Mouse (Mus musculus) heart, embryonic 14.5 days (tissue): ENCODE measurements around the gene Negr1. TPM values are rescaled to one million over a fixed set of nuclear protein-coding genes. Genes with fewer than 3 reads are reported as not detected.

ENCODE experiments used
- ATAC-seq: fragments of 200-750 bp; cut with Nextera tagmentation; 2 replicates; pipeline ENCODE4 v1.8.0; 2017; ENCODE audit warnings: low read depth, moderate TSS enrichment; ENCODE audit not compliant: insufficient number of reproducible peaks, insufficient read depth, low FRiP score
- H3K27ac ChIP-seq, 2 experiments: fragments of 200-500 bp in 1 of 2; fragments of 300-500 bp in 1 of 2; sonication (generic) in 1 of 2; replicated peaks in 1 of 2; 2 replicates each; pipeline ENCODE4 v1.5.1; 2012 to 2014; ENCODE audit warnings: low read depth in 2 of 2, low read length in 2 of 2, control low read depth in 1 of 2, mild to moderate bottlenecking in 1 of 2, mixed read lengths in 1 of 2; ENCODE audit not compliant: control insufficient read depth in 1 of 2, insufficient read depth in 1 of 2
- H3K27me3 ChIP-seq: fragments of 300-500 bp; sonication (generic); 2 replicates; pipeline ENCODE4 v1.6.1; 2014; ENCODE audit warnings: mild to moderate bottlenecking, low read length, control low read depth; ENCODE audit not compliant: control insufficient read depth, insufficient read depth
- H3K36me3 ChIP-seq: fragments of 300-500 bp; sonication (generic); 2 replicates; pipeline ENCODE4 v1.6.1; 2014; ENCODE audit warnings: mild to moderate bottlenecking, control low read depth, low read length, mixed read lengths; ENCODE audit not compliant: control insufficient read depth, insufficient read depth
- H3K4me1 ChIP-seq, 2 experiments: fragments of 200-500 bp in 1 of 2; fragments of 300-500 bp in 1 of 2; sonication (generic) in 1 of 2; 2 replicates each; pipeline ENCODE4 v1.6.1; 2012 to 2014; ENCODE audit warnings: low read length in 2 of 2, control low read depth in 1 of 2, mixed read lengths in 1 of 2; ENCODE audit not compliant: control insufficient read depth in 2 of 2, insufficient read depth in 2 of 2
- H3K4me2 ChIP-seq: fragments of 300-500 bp; sonication (generic); 2 replicates; pipeline ENCODE4 v1.6.1; 2014; ENCODE audit warnings: mild to moderate bottlenecking, low read length
- H3K4me3 ChIP-seq, 2 experiments: fragments of 200-500 bp in 1 of 2; fragments of 300-500 bp in 1 of 2; sonication (generic) in 1 of 2; 2 replicates each; pipeline ENCODE4 v1.5.1; 2012 to 2014; ENCODE audit warnings: low read length in 2 of 2, mild to moderate bottlenecking in 2 of 2, control low read depth in 1 of 2, low read depth in 1 of 2, moderate library complexity in 1 of 2; ENCODE audit not compliant: control insufficient read depth in 1 of 2, insufficient read depth in 1 of 2
- H3K9ac ChIP-seq: fragments of 300-500 bp; sonication (generic); 2 replicates; pipeline ENCODE4 v1.6.1; 2014; ENCODE audit warnings: mild to moderate bottlenecking, low read length
- H3K9me3 ChIP-seq: fragments of 300-500 bp; sonication (generic); 2 replicates; pipeline ENCODE4 v1.6.1; 2016; ENCODE audit warnings: low read length, control low read depth; ENCODE audit not compliant: control insufficient read depth
- WGBS: fragments of 180-500 bp; shearing (Covaris S2); extraction: QIAGEN DNeasy Blood & Tissue Kit; methylation state at CpG from one replicate; pipeline ENCODE4 v1.1.7; 2014; 5-methylcytosine and 5-hydroxymethylcytosine counted together
- polyA plus RNA-seq: library from polyadenylated mRNA; unstranded; fragments of >200 nt; fragmentation: Nextera tagmentation; extraction: Ambion mirVana; gene quantifications from 2 replicates; pipeline ENCODE4 v1.2.1, GENCODE M21; 2014

Gene Negr1
- polyA plus RNA-seq, 1 experiment from 2014 or later, result 2.4 TPM

DNA sequence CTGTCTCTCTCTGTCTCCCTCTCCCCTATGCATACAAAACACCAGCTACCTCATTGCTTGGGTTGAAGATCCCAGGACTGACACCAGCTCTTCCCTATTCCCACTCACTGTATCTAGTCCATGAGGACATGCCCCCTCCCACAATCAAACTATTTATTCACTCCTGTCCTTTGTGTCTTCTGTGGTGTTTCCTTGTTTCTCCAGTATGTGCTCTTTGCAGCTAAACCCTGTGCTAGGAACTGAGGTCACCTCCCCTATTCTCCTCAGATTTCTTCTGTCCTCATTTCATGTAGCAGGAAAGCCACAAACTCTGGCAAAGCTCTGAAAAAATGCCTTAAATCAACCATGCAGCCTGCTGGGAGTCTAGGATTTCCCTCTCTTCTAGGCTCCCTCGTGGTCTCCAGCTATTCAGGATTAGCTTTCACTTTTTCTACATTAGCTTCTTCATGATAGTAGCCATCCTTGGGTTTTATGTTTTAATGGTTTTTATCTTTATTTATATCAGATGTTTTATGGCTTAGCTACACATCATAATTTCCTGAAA, 222.8 kb downstream of the Negr1 start:
- H3K4me2 ChIP-seq, result no peak overlapping the region
- ATAC-seq, result no peak
- no peaks in the 10 kb centered on the region for H3K27me3 ChIP-seq
- H3K4me1 ChIP-seq, result no peaks in the 10 kb centered on the region
- no peak overlapping the region for H3K4me3 ChIP-seq
- no peaks in the 10 kb centered on the region for H3K36me3 ChIP-seq
- 47% methylated on average over 1 of the region's 1 CpGs for WGBS
- H3K9ac ChIP-seq, result no peak overlapping the region
- no peaks in the 10 kb centered on the region for H3K9me3 ChIP-seq
- no peak overlapping the region for H3K27ac ChIP-seq

DNA sequence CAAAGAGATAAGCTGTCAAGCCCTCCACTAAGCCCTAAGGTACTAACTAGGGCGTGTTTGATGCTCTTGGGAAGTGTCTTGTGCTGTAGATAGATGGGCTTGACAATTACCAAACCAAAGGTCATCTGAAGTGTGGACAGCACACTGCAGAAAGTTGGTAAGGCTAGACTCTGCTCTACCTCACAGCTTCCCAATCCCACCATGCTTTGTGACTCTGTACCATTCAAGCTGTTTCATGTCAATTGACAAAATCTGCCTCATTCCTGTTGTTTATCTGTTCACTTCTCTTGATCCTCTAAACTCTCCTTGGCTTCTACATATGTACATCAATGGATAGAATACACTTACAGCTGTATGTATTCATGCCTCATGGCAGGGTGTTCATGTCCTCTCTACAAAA, 224.8 kb downstream of the Negr1 start:
- no peaks in the 10 kb centered on the region for H3K36me3 ChIP-seq
- 42% methylated on average over 1 of the region's 1 CpGs for WGBS
- no peak overlapping the region for H3K9ac ChIP-seq
- ATAC-seq, result no peak
- H3K4me2 ChIP-seq, result no peak overlapping the region
- no peak overlapping the region for H3K4me3 ChIP-seq
- H3K27me3 ChIP-seq, result no peaks in the 10 kb centered on the region
- no peaks in the 10 kb centered on the region for H3K9me3 ChIP-seq
- H3K4me1 ChIP-seq, result no peaks in the 10 kb centered on the region
- H3K27ac ChIP-seq, result no peak overlapping the region

- Histone ChIP-seq H3K9ac (no peak overlapping the region), H3K36me3 (no peaks in the 10 kb centered on the region), H3K4me3 (no peak overlapping the region), H3K4me1 (no peaks in the 10 kb centered on the region), H3K27me3 (no peaks in the 10 kb centered on the region), H3K27ac (no peak overlapping the region), H3K4me2 (no peak overlapping the region), H3K9me3 (no peaks in the 10 kb centered on the region)
- ATAC-seq, result no peak
Measured at GRCm38 (mm10) chr3:156791234-156791633, 229.6 kb downstream of the Negr1 start.

DNA sequence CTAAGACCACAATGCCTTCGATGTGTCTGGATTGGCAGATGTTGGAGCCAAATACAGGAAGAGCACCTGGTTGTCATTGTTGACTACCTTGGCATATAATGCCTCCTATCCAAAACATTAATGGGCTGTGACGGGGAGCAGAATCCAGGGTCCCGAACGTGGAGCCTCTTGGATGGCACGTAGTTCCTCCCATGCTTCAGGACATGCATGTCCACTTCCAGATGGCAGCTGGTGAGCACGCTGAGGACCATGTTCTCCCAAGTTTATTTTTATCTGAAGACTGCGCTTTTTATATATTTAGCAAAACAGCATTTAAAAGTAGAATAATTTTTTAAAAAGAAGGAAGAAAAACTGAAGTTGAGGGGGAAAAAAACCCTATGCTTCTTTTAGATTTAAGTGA, 231.1 kb downstream of the Negr1 start:
- Histone ChIP-seq H3K4me1 (no peaks in the 10 kb centered on the region), H3K27me3 (no peaks in the 10 kb centered on the region), H3K36me3 (no peaks in the 10 kb centered on the region), H3K27ac (no peak overlapping the region), H3K4me2 (no peak overlapping the region), H3K9ac (no peak overlapping the region), H3K9me3 (no peaks in the 10 kb centered on the region), H3K4me3 (no peak overlapping the region)
- ATAC-seq, result no peak
- WGBS, result 87% methylated on average over 7 of the region's 7 CpGs

- no peaks in the 10 kb centered on the region for H3K27me3 ChIP-seq
- ATAC-seq, result no peak
Measured at GRCm38 (mm10) chr3:156794091-156794490, 232.5 kb downstream of the Negr1 start.

DNA sequence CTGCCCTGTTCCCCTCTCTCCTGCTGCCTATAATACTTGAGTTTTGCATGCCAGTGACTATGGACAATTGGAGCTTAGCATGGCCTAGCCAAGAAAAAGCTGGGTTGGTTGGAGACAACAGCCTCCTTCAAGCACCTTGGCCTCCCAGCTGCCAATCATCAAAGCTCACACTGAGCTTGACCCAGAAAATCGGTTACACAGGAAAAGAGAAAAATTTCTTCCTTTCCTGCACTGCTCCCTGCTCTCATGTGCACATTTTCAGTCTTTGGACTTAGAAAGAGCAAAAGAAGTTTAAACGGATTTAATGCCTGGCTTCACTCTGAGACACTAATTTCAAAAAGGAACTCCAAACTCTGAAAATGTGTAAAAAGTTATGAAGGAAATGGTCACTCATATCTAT, 233.0 kb downstream of the Negr1 start:
- H3K4me1 ChIP-seq, result no peaks in the 10 kb centered on the region
- no peak overlapping the region for H3K27ac ChIP-seq
- no peak overlapping the region for H3K4me3 ChIP-seq
- no peaks in the 10 kb centered on the region for H3K27me3 ChIP-seq
- no peak for ATAC-seq
- no peaks in the 10 kb centered on the region for H3K36me3 ChIP-seq
- WGBS, result 58% methylated on average over 2 of the region's 2 CpGs
- H3K4me2 ChIP-seq, result no peak overlapping the region
- H3K9ac ChIP-seq, result no peak overlapping the region
- H3K9me3 ChIP-seq, result no peaks in the 10 kb centered on the region

More at GRCm38 (mm10) chr3:156794091-156794490, 232.5 kb downstream of the Negr1 start:
- Histone ChIP-seq H3K9ac (no peak overlapping the region), H3K4me2 (no peak overlapping the region), H3K4me1 (no peaks in the 10 kb centered on the region), H3K4me3 (no peak overlapping the region), H3K9me3 (no peaks in the 10 kb centered on the region), H3K36me3 (no peaks in the 10 kb centered on the region), H3K27ac (no peak overlapping the region)
- 87% methylated on average over 4 of the region's 4 CpGs for WGBS

DNA sequence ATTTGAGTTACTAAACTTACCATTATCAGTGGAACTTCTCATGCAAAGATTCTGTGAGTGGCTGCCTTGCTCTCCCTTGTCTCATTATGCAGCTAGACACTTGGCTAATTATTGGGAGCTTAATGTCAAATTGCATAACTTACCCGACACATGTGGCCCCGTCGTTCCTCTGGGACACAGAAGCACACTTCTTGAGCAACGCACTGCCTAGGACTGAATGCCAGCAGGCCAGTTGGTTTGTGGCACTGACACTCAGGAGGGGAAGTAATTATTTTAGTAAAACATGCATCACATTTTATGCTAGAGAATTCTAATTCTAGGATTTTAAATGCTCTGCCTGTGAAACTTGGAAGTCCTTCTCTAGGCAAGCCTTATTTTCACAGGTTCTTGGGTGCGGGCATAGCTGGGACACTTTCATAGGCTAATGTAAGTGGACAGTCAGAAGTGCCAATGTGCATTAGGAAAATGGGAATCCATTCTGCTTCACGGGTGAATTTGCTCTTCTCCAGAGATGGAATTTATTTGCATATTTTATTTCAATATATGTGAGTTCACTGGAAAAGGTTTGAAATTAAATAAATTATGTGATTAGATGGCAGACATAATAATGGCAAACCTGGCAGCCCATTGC, 234.6 kb downstream of the Negr1 start:
- Histone ChIP-seq H3K4me2 (no peak overlapping the region), H3K27ac (no peak overlapping the region), H3K4me3 (no peak overlapping the region), H3K4me1 (no peaks in the 10 kb centered on the region), H3K9me3 (no peaks in the 10 kb centered on the region), H3K9ac (no peak overlapping the region), H3K36me3 (no peaks in the 10 kb centered on the region), H3K27me3 (no peaks in the 10 kb centered on the region)
- 91% methylated on average over 6 of the region's 6 CpGs for whole genome bisulfite sequencing
- no peak for ATAC-seq

DNA sequence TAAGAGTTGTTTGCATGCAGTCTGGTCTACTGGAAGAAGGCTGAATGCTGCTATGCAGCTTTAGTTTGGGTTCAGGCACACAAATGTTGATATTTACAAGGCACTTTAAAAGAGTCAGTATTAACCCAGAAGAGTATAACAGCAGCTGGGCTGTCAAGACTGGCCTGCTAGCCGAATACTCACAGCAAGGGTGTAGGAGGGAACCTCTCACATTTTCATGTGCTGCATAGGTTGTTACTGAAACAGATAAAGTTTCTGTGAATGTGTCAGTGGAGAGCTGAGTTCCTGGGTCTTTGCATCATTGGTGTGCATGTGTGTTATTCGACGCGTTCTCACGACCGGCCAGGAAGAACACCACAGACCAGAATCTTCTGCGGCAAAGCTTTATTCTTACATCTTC, 237.6 kb downstream of the Negr1 start:
- H3K27ac ChIP-seq, result no peak overlapping the region
- H3K27me3 ChIP-seq, result no peaks in the 10 kb centered on the region
- H3K4me1 ChIP-seq, result no peaks in the 10 kb centered on the region
- no peak overlapping the region for H3K9ac ChIP-seq
- 87% methylated on average over 7 of the region's 7 CpGs for WGBS
- H3K4me3 ChIP-seq, result no peak overlapping the region
- H3K9me3 ChIP-seq, result no peaks in the 10 kb centered on the region
- ATAC-seq, result no peak
- no peak overlapping the region for H3K4me2 ChIP-seq
- H3K36me3 ChIP-seq, result no peaks in the 10 kb centered on the region
